Mouse (Mus musculus) MEL (cell line): Measurements from ENCODE around the gene Ccdc163. TPM values are rescaled to one million over a fixed set of nuclear protein-coding genes. Genes with fewer than 3 reads are reported as not detected.

ENCODE experiments used
- DNase-seq: peaks from one replicate; pipeline ENCODE4 v3.0.0; 2011; ENCODE audit warnings: low read depth, low spot score
- H3K27ac ChIP-seq: 2 replicates; pipeline ENCODE4 v1.5.1; 2012; ENCODE audit warnings: low read depth, mild to moderate bottlenecking, control low read depth, low read length, moderate library complexity; ENCODE audit not compliant: control insufficient read depth
- H3K27me3 ChIP-seq, 2 experiments: fragments of 150-350 bp in 1 of 2; sonication (generic) in 1 of 2; 2 replicates each; pipeline ENCODE4 v1.6.1; 2012; ENCODE audit warnings: low read length in 2 of 2, mild to moderate bottlenecking in 2 of 2, improper control_type of control experiment in 1 of 2, moderate library complexity in 1 of 2; ENCODE audit not compliant: insufficient read depth in 2 of 2, control insufficient read depth in 1 of 2
- H3K36me3 ChIP-seq, 2 experiments: 2 replicates each; pipeline ENCODE4 v1.6.1; 2012 to 2014; ENCODE audit warnings: low read length in 2 of 2, improper control_type of control experiment in 1 of 2, inconsistent platforms in 1 of 2, mild to moderate bottlenecking in 1 of 2; ENCODE audit not compliant: insufficient read depth in 2 of 2, control insufficient read depth in 1 of 2
- H3K4me1 ChIP-seq, 2 experiments: fragments of 150-350 bp in 1 of 2; sonication (generic) in 1 of 2; 2 replicates each; pipeline ENCODE4 v1.6.1; 2012; ENCODE audit warnings: low read length in 2 of 2, improper control_type of control experiment in 1 of 2, mild to moderate bottlenecking in 1 of 2; ENCODE audit not compliant: insufficient read depth in 2 of 2, control insufficient read depth in 1 of 2
- H3K4me3 ChIP-seq, 2 experiments: fragments of 150-350 bp in 1 of 2; sonication (generic) in 1 of 2; 2 replicates each; pipeline ENCODE4 v1.5.1; 2012; ENCODE audit warnings: low read depth in 2 of 2, low read length in 2 of 2, mild to moderate bottlenecking in 2 of 2, moderate library complexity in 2 of 2, control low read depth in 1 of 2, improper control_type of control experiment in 1 of 2; ENCODE audit not compliant: control insufficient read depth in 1 of 2, insufficient read depth in 1 of 2
- H3K79me2 ChIP-seq: 2 replicates; pipeline ENCODE4 v1.6.1; 2012; ENCODE audit warnings: mild to moderate bottlenecking, low read length, moderate library complexity; ENCODE audit not compliant: control insufficient read depth, poor library complexity, insufficient read depth
- H3K9ac ChIP-seq: 2 replicates; pipeline ENCODE4 v1.6.1; 2012; ENCODE audit warnings: low read depth, mild to moderate bottlenecking, control low read depth, low read length, moderate library complexity; ENCODE audit not compliant: control insufficient read depth, poor library complexity, severe bottlenecking
- H3K9me3 ChIP-seq: fragments of 150-350 bp; sonication (generic); replicated peaks from 2 replicates; pipeline ENCODE4 v1.6.1; 2012; ENCODE audit warnings: mild to moderate bottlenecking, low read length, improper control_type of control experiment, moderate library complexity; ENCODE audit not compliant: insufficient read depth
- BHLHE40 ChIP-seq: IDR thresholded peaks from 2 replicates; pipeline ENCODE4 v1.6.1; 2012; ENCODE audit warnings: low read depth, mild to moderate bottlenecking, inconsistent platforms, low read length, improper control_type of control experiment, borderline replicate concordance
- CHD1 ChIP-seq: IDR thresholded peaks from 2 replicates; pipeline ENCODE4 v1.6.1; 2012; ENCODE audit warnings: low read depth, mild to moderate bottlenecking, inconsistent platforms, low read length, improper control_type of control experiment
- CHD2 ChIP-seq: IDR thresholded peaks from 2 replicates; pipeline ENCODE4 v1.6.1; 2011; ENCODE audit warnings: low read length, improper control_type of control experiment
- E2F4 ChIP-seq: IDR thresholded peaks from 2 replicates; pipeline ENCODE4 v1.6.1; 2011; ENCODE audit warnings: low read depth, low read length, improper control_type of control experiment, borderline replicate concordance
- ELF1 ChIP-seq: IDR thresholded peaks from 2 replicates; pipeline ENCODE4 v1.6.1; 2014; ENCODE audit warnings: low read depth, mild to moderate bottlenecking, inconsistent platforms, low read length, improper control_type of control experiment, moderate library complexity
- EP300 ChIP-seq, 2 experiments: IDR thresholded peaks; 2 replicates each; pipeline ENCODE4 v1.6.1; 2011; ENCODE audit warnings: improper control_type of control experiment in 2 of 2, low read length in 2 of 2, low read depth in 1 of 2, mild to moderate bottlenecking in 1 of 2
- GABPA ChIP-seq: IDR thresholded peaks from 2 replicates; pipeline ENCODE4 v1.6.1; 2012; ENCODE audit warnings: low read depth, mild to moderate bottlenecking, inconsistent platforms, low read length, improper control_type of control experiment, moderate library complexity
- GATA1 ChIP-seq: IDR thresholded peaks from 2 replicates; pipeline ENCODE4 v1.6.1; 2011; ENCODE audit warnings: low read depth, low read length, improper control_type of control experiment
- HCFC1 ChIP-seq: IDR thresholded peaks from 2 replicates; pipeline ENCODE4 v1.6.1; 2012; ENCODE audit warnings: low read depth, mild to moderate bottlenecking, inconsistent platforms, low read length, improper control_type of control experiment, moderate library complexity
- KAT2A ChIP-seq: conservative IDR thresholded peaks from 2 replicates; pipeline ENCODE4 v1.6.1; 2012; ENCODE audit warnings: low read depth, low read length, improper control_type of control experiment, inconsistent platforms
- MAFK ChIP-seq: IDR thresholded peaks from 2 replicates; pipeline ENCODE4 v1.6.1; 2011; ENCODE audit warnings: low read depth, mild to moderate bottlenecking, low read length, improper control_type of control experiment, borderline replicate concordance
- MAZ ChIP-seq: IDR thresholded peaks from 2 replicates; pipeline ENCODE4 v1.6.1; 2012; ENCODE audit warnings: low read depth, mild to moderate bottlenecking, inconsistent platforms, low read length, improper control_type of control experiment
- MEF2A ChIP-seq: IDR thresholded peaks from 2 replicates; pipeline ENCODE4 v1.6.1; 2014; ENCODE audit warnings: low read depth, mild to moderate bottlenecking, inconsistent platforms, low read length, improper control_type of control experiment; ENCODE audit not compliant: poor library complexity, insufficient replicate concordance, severe bottlenecking; ENCODE audit errors: extremely low read depth
- MYB ChIP-seq: IDR thresholded peaks from 2 replicates; pipeline ENCODE4 v1.6.1; 2011; ENCODE audit warnings: mild to moderate bottlenecking, low read depth, low read length, improper control_type of control experiment
- NRF1 ChIP-seq: IDR thresholded peaks from 2 replicates; pipeline ENCODE4 v1.6.1; 2014; ENCODE audit warnings: low read depth, mild to moderate bottlenecking, inconsistent platforms, low read length, improper control_type of control experiment, moderate library complexity; ENCODE audit not compliant: poor library complexity, insufficient read depth, severe bottlenecking
- POLR2AphosphoS5 ChIP-seq: IDR thresholded peaks from 2 replicates; pipeline ENCODE4 v1.6.1; 2012; ENCODE audit warnings: low read depth, borderline replicate concordance, mild to moderate bottlenecking, inconsistent platforms, low read length, moderate library complexity, mixed read lengths
- SIN3A ChIP-seq: IDR thresholded peaks from 2 replicates; pipeline ENCODE4 v1.6.1; 2012; ENCODE audit warnings: low read length, improper control_type of control experiment, inconsistent platforms
- SMC3 ChIP-seq: IDR thresholded peaks from 2 replicates; pipeline ENCODE4 v1.6.1; 2011; ENCODE audit warnings: low read depth, low read length, improper control_type of control experiment
- TCF12 ChIP-seq: IDR thresholded peaks from 2 replicates; pipeline ENCODE4 v1.6.1; 2014; ENCODE audit warnings: low read depth, mild to moderate bottlenecking, inconsistent platforms, low read length, improper control_type of control experiment, moderate library complexity
- UBTF ChIP-seq: IDR thresholded peaks from 2 replicates; pipeline ENCODE4 v1.6.1; 2012; ENCODE audit warnings: low read depth, mild to moderate bottlenecking, inconsistent platforms, low read length, improper control_type of control experiment, moderate library complexity, borderline replicate concordance; ENCODE audit not compliant: insufficient read depth
- USF1 ChIP-seq: IDR thresholded peaks from 2 replicates; pipeline ENCODE4 v1.6.1; 2014; ENCODE audit warnings: low read depth, mild to moderate bottlenecking, inconsistent platforms, low read length, improper control_type of control experiment, moderate library complexity
- USF2 ChIP-seq, 2 experiments: IDR thresholded peaks; 2 replicates each; pipeline ENCODE4 v1.6.1; 2011 to 2012; ENCODE audit warnings: improper control_type of control experiment in 2 of 2, low read length in 2 of 2, borderline replicate concordance in 1 of 2, inconsistent platforms in 1 of 2, low read depth in 1 of 2, mild to moderate bottlenecking in 1 of 2; ENCODE audit not compliant: insufficient read depth in 1 of 2
- ZMIZ1 ChIP-seq: IDR thresholded peaks from 2 replicates; pipeline ENCODE4 v1.6.1; 2012; ENCODE audit warnings: low read depth, mild to moderate bottlenecking, inconsistent platforms, low read length, improper control_type of control experiment, moderate library complexity
- polyA plus RNA-seq, 2 experiments: library from polyadenylated mRNA; stranded (reverse) in 1 of 2; unstranded in 1 of 2; fragments of >175 nt in 1 of 2; fragments of >200 nt in 1 of 2; gene quantifications; 2 replicates each; pipeline versions ENCODE4 v1.2.1 to v1.2.4; 2012; ENCODE audit warnings: low replicate concordance in 2 of 2, low read depth in 1 of 2; ENCODE audit not compliant: insufficient read length in 2 of 2, insufficient read depth in 1 of 2, missing spikeins in 1 of 2
- total RNA-seq: library from RNA; depleted of rRNA; stranded (reverse); fragments of 300-350 nt; gene quantifications from 2 replicates; pipeline ENCODE4 v1.2.3, GENCODE M21; 2012

Gene Ccdc163
- total and polyA plus RNA-seq, 3 experiments = 12.3 to 26.0 TPM; not detected in 1

- TF ChIP-seq TCF12 = no peak
- no peak for TF ChIP-seq SIN3A
- TF ChIP-seq KAT2A = no peak
- no peak for TF ChIP-seq USF2 (IDR thresholded peaks at IDR 0.05; ENCODE audit: borderline replicate concordance in 1 of 2, insufficient read depth in 1 of 2, low read depth in 1 of 2, low read length in 2 of 2)
- no peak for TF ChIP-seq POLR2AphosphoS5
- no peak for TF ChIP-seq E2F4
- no peak for TF ChIP-seq MAFK
- TF ChIP-seq GABPA = no peak
- TF ChIP-seq BHLHE40 = no peak
- TF ChIP-seq NRF1 = no peak
- TF ChIP-seq SMC3 = peak; percentile 80
These were observed 80.6 kb downstream of the Ccdc163 start (continued) for GRCm38 (mm10) chr4:116788956-116789355.

GRCm38 (mm10) chr4:116792453-116792852 lies 84.1 kb downstream of the Ccdc163 start:
- H3K27me3 ChIP-seq = no peaks in the 10 kb centered on the region
- H3K9me3 ChIP-seq = no peaks in the 10 kb centered on the region
- H3K79me2 ChIP-seq = no peaks in the 10 kb centered on the region
- no peak for DNase-seq
- H3K36me3 ChIP-seq = peaks cover 0 to 5% of the 10 kb centered on the region in 2 experiments; a peak in 1 of 4 replicates
- H3K4me3 ChIP-seq = no peak overlapping the region
- no peak overlapping the region for H3K27ac ChIP-seq
- TF ChIP-seq MEF2A (no peak), SMC3 (no peak), TCF12 (no peak), NRF1 (no peak), E2F4 (no peak), ELF1 (no peak), ZMIZ1 (no peak), HCFC1 (no peak), CHD1 (no peak), UBTF (no peak), USF1 (no peak), GATA1 (no peak), MAZ (no peak), CHD2 (no peak), MYB (no peak), EP300 (IDR thresholded peaks at IDR 0.05; ENCODE audit: low read depth in 1 of 2, low read length in 2 of 2) (no peak)
- TF ChIP-seq, all 39 proteins: peak for 0
- Histone ChIP-seq H3K4me1 (peaks cover 3 to 4% of the 10 kb centered on the region in 2 experiments; a peak in 2 of 4 replicates), H3K9ac (no peak overlapping the region)
